Mouse (Mus musculus): ENCODE results near the gene Cgref1. TPM values are rescaled to one million over a fixed set of nuclear protein-coding genes. Genes with fewer than 3 reads are reported as not detected.
A peak's percentile ranks its signal among the peaks of the same experiment; 100 is the strongest.

Cgref1 gene
- total RNA-seq, 2 experiments from 2014 or later, result 2.0 to 2.9 TPM

DNA sequence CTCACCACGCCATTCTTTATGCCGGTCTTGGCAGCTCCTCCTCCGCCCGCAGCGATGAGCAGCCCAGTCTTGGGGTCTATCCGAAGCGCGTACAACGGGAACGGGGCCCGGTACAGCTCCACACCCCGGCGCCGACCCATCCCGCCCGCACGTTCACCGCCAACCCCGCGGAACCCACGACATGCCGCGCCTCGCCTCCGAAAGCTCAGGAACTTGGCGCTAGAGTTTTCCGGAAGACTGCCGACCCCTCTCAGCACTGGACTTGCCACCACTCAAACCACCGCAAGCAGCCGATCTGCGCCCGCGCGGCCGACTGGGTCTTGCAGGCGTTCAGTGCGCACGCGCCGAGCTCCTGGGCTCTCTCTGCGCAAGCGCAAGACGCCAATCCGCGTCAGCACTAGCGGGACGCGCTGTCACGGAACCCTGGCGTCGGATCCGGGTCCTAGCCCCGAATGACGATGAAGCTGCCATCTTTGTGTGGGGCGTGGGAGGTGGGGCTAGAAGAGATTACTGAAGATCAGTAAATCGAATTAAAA lies 14.6 kb upstream of the Cgref1 start, which contains the start of gene Preb:
TSS of gene Preb (minus strand) at position 396 of the 536 bp plus-strand sequence.
- peak; percentile 99 for DNase-seq
- H3K4me3 ChIP-seq, result peak within 1 kb of the TSS; percentile 89
- intact Hi-C loops (cut with DNase I), result no loop called here
- TF ChIP-seq CTCF (IDR thresholded peaks at IDR 0.05), result no peak
- H3K27ac ChIP-seq, result peak within 1 kb of the TSS; percentile 98

DNA sequence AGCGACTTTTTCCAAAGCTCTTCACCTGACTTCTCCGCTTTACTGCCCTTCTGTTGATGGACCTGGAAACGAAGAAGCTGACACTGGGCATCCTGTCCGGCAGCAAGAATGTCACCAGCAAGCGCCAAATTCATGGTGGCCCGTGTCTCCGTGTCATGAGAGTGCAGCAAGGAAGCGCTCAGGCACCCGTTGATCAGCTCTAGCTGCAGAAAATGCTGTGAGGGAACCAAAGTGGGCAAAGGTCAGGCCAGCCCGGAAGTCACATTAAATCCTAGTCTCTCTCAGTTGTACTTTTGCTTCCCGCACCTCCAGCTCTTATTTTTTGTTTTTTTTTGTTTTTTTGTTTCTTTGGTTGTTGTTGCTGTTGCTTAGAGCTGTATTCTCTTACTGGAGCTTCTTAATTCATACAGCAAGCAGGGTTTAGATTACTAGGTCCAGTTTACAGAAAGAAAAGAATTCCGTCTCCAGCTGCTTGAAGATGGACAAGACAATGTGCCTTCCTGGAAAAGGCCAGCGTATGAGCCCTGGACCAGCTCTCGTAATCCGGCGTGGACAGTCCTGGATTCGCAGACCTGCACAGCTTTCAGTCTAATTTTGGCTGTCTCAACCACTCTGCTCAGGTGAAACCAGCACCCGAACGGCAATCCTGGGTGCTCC lies 13.9 kb upstream of the Cgref1 start:
- intact Hi-C loops (cut with DNase I), result no loop called here
- Histone ChIP-seq H3K27ac (peak overlapping the region; percentile 98), H3K4me3 (peak overlapping the region; percentile 89)
- DNase-seq, result no peak
- no peak for TF ChIP-seq CTCF (IDR thresholded peaks at IDR 0.05)

DNA sequence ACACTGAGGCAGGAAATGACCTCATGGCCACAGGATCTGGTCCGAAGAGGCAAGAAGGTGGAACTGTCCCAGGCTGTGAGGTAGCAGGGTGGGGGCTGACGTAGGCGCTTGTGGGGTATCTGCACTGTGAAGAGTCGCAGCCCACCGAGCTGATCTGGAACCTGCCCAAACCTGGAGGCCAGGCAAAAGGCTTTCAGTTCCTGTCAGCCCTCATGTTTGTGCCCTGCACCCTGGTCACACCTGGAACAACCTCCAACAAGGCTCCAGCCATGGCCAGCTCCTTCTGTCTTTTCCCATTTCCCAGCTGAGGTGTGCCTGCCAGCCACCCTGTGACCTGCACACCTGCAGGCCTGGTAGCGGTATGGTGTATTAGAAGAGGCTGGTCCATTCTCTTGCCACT lies 12.5 kb upstream of the Cgref1 start:
- intact Hi-C loops (cut with DNase I), result no loop called here
- DNase-seq, result no peak
- TF ChIP-seq CTCF (IDR thresholded peaks at IDR 0.05), result no peak
- Histone ChIP-seq H3K27ac (peak overlapping the region; percentile 28; the same call in 1 of the 2 replicates), H3K4me3 (peak overlapping the region; percentile 89)

DNA sequence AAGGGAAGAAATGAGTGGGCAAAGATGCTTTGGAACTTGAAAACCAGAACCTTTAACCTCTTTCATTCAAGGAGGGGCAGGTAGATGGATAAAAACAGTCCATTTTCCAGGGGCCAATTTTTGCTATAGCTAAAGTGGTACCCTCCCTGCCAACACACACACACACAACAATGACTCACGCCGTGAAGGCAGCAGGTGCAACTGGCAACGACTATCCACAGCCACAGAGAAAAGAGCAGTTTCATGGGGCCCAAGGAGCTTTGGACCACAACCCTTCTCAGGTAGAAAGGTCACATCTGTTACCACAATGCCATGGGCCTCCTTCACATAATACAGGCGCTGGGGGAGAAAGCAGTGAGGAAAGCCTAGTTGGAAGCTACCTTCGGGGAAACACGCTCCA lies 10.4 kb upstream of the Cgref1 start:
- Histone ChIP-seq H3K4me3 (no peak overlapping the region), H3K27ac (no peak overlapping the region)
- DNase-seq, result no peak
- no peak for TF ChIP-seq CTCF (IDR thresholded peaks at IDR 0.05)
- intact Hi-C loops (cut with DNase I), result no loop called here

DNA sequence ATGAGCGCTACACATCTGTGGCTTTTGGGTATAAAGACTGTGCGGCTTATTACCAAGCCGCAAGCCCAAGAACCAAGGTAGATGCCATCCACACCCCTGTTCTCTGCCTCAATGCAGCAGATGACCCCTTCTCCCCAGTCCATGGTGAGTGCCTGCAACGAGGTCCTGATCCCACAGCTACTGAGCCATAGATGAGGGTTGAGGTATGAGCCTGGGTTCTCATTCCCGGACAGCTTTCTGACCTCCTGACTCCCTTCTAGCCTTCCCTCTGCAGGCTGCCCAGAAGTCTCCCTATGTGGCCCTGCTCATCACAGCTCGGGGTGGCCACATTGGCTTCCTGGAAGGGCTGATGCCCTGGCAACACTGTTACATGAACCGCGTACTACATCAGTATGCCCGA lies 9.2 kb upstream of the Cgref1 start:
- intact Hi-C loops (cut with DNase I), result no loop called here

DNA sequence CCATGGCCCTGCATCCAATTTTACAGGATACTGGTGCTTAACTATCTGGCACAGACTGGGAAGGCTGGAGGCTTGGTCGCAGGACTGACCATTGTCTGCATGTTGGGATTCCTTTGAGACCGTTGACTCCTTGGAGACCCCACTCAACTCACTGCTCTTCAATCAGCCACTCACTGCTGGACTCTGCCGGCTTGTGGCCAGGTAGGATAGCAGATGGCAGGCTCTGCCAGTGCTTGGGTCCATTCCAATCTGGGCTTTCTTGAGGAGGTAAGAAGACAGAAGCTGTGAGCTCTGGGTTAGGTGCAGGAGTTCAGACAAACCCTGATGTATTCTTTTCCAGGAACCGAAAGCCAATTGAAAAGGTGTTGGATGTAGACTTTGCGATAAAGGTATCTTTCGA lies 8.7 kb upstream of the Cgref1 start:
- no peak for DNase-seq
- no peak overlapping the region for H3K27ac ChIP-seq
- TF ChIP-seq CTCF (IDR thresholded peaks at IDR 0.05), result no peak
- no peak overlapping the region for H3K4me3 ChIP-seq
- intact Hi-C loops (cut with DNase I), result no loop called here

More for the DNA sequence above, 9.2 kb upstream of the Cgref1 start:
- no peak overlapping the region for H3K4me3 ChIP-seq
- DNase-seq, result no peak
- no peak overlapping the region for H3K27ac ChIP-seq
- TF ChIP-seq CTCF (IDR thresholded peaks at IDR 0.05), result no peak

DNA sequence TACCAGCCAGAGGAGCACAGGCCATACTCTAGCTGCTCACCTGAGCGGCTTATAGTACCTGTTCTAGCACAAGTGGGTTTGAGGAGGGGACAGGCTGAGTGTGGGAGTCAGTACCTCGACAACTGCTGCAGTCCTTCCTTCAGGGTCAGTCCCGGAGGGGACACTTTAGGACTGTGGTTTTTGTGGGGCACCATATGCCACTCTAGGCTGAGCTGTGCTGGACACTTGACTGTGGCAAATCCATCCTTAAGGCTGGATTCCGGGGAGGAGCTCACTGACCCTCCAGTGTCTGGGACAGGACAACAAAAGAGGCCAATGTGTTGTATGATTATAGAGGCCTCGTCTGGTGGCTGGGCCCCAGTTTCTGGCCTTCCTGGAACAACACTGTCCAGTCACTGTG lies 7.2 kb upstream of the Cgref1 start:
- Histone ChIP-seq H3K27ac (no peak overlapping the region), H3K4me3 (no peak overlapping the region)
- intact Hi-C loops (cut with DNase I), result no loop called here
- no peak for TF ChIP-seq CTCF (IDR thresholded peaks at IDR 0.05)
- DNase-seq, result no peak

DNA sequence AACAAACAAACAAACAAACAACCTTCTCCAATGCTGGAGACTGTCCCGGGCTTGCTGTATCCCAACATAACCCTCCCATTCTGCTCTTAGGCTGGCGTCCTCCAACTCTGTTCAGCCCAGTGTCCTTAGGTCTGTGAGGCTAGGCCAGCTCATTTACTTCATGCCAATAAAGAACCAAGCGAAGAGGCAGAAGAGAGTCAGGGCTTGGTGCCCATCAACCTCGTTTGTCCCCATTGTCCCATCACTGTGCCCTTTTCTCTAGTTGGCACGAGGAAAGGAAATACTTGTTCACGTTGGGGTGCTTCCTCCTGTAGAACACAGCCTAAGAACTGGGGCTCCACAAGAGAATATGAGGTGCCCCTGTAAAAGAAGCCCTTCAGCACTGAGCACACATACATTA lies 6.3 kb upstream of the Cgref1 start:
- Histone ChIP-seq H3K27ac (0 out of 2 replicates have a peak overlapping the region, but pooled peaks have one; percentile 5), H3K4me3 (no peak overlapping the region)
- intact Hi-C loops (cut with DNase I), result no loop called here
- no peak for DNase-seq
- no peak for TF ChIP-seq CTCF (IDR thresholded peaks at IDR 0.05)

DNA sequence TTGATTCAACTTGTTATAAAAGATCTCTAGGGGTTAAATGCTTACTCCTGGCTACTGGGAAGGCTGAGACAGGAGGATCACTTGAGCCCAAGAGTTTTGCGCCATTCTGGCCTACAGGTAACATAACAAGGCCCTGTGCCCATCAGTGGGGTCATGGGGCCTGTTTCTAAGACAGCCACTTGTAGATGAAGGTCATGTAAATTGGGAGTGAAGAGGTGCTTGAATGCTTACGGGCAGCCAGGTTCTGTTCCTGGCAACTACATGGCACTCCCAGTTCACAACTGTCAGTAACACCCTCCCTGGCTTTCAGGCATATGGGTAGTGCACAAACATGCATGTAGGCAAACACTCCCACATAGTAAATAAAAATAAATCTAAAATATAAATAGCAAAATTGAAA lies 5.5 kb upstream of the Cgref1 start:
- no peak for DNase-seq
- no peak for TF ChIP-seq CTCF (IDR thresholded peaks at IDR 0.05)
- peak overlapping the region; percentile 89 for H3K27ac ChIP-seq
- intact Hi-C loops (cut with DNase I), result no loop called here
- peak overlapping the region; percentile 88 for H3K4me3 ChIP-seq

DNA sequence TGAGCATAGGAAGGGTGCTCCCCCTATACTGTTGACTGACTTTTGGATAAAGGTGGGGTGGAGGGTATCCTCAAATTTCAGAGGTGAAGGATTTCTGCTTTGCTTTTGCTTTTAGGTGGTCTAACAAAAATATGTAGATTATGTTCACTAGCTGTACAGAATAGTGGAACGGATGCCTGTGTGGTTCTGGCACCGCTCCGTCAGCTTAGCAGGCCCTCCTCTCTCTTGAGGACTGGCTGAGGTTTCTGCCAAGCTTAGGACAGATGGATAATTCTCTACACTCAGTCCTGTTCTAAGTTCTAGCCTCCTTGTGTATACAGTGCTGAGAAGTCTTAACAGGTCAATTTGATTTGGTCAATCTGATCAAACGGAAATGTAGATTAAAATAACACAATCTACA lies 5.1 kb upstream of the Cgref1 start:
- no peak for TF ChIP-seq CTCF (IDR thresholded peaks at IDR 0.05)
- H3K4me3 ChIP-seq, result peak overlapping the region; percentile 88
- no peak for DNase-seq
- H3K27ac ChIP-seq, result peak overlapping the region; percentile 89
- intact Hi-C loops (cut with DNase I), result no loop called here

DNA sequence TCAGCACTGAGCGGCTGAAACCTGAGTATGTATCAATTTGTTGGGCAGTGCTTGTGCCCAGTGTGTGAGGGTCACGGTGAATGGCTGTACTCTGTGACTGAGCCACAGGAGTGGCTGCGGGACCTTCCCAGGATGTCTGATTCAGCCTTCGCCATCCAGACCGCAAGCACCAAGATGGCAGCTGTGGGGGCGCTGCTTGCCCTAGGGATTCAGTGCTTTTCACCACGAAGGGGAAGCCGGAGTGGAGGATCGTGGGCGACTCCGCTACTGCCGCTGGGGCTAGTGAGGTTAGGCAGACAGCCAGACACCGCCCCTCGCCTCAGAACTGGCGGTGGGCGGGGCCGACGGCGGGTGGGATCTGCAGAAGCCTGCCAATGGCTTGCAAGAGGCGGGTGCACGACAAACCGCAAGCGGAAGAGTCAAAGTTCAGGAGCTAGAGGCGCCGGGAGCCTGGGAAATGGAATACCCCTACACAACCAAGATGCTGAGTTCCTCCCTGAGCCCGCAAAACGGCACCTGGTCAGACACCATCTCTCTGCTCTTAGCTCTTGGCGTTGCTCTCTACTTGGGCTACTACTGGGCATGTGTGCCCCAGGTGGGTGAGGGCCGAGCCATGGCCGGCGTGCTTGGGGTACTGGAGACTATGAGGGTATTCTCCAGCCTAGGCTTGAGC lies 4.4 kb upstream of the Cgref1 start:
- peak; percentile 17; the same call in 1 of the 2 replicates for TF ChIP-seq CTCF (IDR thresholded peaks at IDR 0.05)
- peak; percentile 94 for DNase-seq
- Histone ChIP-seq H3K4me3 (peak overlapping the region; percentile 88), H3K27ac (peak overlapping the region; percentile 89)
- intact Hi-C loops (cut with DNase I), result no loop called here

DNA sequence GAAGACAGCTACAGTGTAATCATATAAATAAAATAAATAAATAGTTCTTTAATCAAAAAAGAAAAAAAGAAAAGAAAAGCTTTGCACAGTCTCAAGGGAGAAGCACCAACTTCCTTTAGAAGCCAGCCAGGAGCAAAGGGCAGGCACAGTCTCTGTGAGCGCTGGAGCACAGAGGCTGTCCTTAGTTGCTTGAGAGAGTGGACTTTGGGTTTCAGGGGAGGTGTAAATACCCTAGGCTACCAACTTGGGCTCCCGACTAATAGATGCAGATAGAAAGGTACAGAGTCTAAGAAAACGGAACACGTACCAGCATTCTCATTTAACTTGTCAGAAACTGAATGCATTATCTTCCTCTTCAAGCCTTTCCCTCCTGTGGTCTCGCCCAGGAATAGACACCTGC lies 3.2 kb upstream of the Cgref1 start:
- Histone ChIP-seq H3K4me3 (no peak overlapping the region), H3K27ac (peak overlapping the region; percentile 89; the same call in 1 of the 2 replicates)
- intact Hi-C loops (cut with DNase I), result no loop called here
- DNase-seq, result no peak
- no peak for TF ChIP-seq CTCF (IDR thresholded peaks at IDR 0.05)

DNA sequence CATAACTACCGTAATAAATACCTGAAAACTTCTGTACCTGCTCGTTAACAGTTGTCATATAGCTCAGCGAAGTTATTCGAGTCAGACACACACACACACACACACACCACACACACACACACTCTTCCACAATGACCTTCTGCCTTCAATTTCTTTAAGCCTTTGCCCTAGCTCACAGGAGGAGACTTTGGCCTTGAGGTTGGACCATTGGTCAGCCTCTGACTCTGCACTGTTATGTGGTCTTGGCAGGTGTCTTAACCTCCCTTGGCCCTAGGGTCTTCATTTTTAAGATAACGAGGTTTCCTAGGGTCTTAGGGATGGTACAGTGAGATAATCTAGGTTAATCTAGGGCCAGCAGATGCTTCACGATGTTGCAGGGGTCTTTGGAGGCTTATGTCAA lies 1.0 kb downstream of the Cgref1 start:
- intact Hi-C loops (cut with DNase I), result no loop called here
- no peak overlapping the region for H3K27ac ChIP-seq
- no peak for DNase-seq
- H3K4me3 ChIP-seq, result peak overlapping the region; percentile 70; the same call in 1 of the 2 replicates
- no peak for TF ChIP-seq CTCF (IDR thresholded peaks at IDR 0.05)
